Mouse (Mus musculus) layer of hippocampus, postnatal 14 days (tissue): ENCODE results near the gene Mrpl23. TPM values are rescaled to one million over a fixed set of nuclear protein-coding genes. Genes with fewer than 3 reads are reported as not detected.

Experiments
- DNase-seq, 2 experiments: peaks; one replicate each; pipeline ENCODE4 v3.0.0; 2021 to 2022; ENCODE audit warnings: low spot score in 2 of 2, mixed read lengths in 1 of 2
- total RNA-seq, 2 experiments: library from RNA; stranded (reverse); gene quantifications; 2 replicates each; pipeline ENCODE4 v1.2.3; 2021

Mrpl23 gene
- total RNA-seq, 2 experiments from 2014 or later = 4.2 to 5.1 TPM

- DNase-seq = no peak
Measured at GRCm38 (mm10) chr7:142517531-142517930, 15.0 kb upstream of the Mrpl23 start.

DNA sequence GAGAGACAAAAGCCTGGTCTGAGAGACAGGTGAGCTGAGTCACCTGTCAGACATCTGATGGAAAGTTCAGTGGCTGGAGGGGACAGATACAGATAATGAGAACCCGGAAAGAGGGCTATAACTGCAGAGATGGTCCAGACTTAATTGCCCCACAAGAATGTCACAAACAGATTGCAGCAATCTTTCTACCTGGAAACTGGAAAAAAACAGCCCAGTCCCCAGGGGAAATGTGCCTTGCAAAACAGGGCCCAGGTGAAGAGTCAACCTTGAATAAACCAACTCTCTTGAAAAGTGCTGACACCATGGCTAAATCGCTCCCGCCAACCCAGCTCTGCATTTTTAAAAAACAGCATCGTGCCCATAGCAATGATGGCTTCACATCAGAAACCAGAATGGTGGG is 12.2 kb upstream of the Mrpl23 start:
- no peak for DNase-seq

DNA sequence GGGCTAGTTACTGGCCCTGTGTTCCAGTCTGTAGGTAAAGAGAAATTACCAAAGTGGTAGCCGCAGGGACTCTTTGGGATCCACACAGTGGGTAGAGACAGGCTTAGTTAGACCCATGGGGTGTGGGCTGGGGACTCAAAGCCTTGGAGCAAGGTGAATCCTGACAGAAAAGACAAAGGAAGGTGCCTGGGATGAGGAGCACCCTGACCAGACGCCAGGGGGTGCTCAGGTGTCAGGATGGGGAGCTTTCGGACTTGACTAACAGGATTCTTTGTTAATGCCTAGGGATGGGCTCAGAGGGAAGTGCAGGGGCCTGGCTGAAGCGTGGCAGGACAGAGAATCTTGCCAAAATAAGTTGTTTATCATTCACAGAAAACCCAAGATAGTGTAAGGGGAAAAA is 10.1 kb upstream of the Mrpl23 start:
- no peak for DNase-seq

GRCm38 (mm10) chr7:142523200-142523990 is 9.1 kb upstream of the Mrpl23 start:
- no peak for DNase-seq

DNA sequence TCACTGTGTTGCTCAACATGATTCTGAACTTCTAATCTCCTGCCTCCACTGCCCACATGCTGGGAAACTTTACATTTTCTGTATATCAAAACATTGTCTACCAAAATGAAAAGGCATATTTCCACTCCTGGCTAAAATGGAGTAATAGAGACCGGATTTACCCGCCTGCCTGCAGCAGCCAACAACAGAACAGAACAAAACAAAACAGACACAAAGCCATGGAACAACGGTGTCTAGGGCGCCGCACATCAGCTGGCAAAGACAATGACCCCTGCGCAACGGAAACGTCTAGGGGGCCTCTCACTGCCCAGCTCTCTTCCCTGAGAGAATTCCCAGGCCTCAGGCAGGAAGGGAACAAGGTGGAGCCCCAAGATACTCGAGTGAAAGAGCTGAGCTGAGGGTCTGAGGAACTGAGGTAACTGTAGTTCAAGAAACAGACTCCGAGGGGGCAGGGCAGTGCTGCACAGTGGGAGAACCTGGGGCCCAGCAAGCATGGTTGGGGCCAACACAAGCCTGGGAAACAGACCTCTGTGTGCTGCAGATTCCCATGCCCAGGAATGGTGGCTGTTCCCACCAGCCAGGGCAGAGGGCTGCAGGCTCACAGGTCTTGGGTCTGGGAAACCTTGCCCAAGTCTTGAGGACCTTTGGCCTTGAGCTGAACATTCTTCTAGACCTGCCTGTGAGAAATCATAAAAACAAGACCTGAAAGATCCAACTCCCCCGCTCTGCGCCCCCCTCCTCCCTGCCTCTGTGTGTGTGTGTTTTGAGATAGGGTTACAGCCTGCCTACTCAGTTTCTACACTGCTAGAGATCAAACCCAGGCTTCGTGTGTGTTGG is 6.9 kb upstream of the Mrpl23 start:
- DNase-seq = no peak

GRCm38 (mm10) chr7:142529350-142529749 is 3.1 kb upstream of the Mrpl23 start:
- DNase-seq = no peak

- DNase-seq = no peak
Measured at GRCm38 (mm10) chr7:142531973-142532521, 439 bp upstream of the Mrpl23 start.

DNA sequence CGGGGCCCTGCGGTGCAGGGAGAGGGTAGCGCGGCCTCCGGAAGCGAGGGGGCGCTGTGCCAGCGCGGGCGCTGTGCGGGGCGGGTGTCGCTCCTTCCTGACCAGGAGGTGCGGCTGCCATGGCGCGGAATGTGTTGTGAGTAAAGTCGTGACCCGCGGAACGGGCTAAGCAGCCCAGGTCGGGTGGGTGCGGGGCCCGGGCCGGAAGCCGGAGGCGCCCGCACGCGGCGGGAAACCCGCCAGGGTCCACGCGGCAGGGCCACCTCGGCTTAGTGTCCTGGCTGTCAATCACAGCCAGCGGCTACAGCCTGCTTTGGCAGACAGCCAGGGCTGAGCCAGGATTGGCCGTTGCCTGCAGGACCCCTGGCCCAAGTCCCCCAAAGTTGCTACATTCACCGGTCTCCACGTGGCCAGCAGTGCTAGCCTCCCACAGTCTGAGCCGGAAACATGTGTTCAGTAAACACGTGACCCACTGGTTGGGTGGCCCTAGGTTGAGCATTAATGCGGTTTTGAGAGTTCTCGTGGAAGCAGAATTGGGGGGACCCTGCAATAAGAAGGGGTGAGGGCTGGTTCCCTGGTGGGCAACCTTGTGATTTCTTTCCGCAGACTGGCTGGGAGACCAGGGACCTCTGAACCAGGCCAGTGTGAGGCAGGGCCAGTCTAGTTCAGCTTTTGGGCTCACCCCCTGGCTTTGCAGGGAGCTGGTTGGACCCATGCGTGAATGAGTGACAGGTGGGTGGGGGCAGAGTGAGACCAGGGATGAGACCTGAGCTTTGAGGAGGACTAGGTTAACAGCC is 771 bp downstream of the Mrpl23 start:
- DNase-seq = peak; percentile 85 to 87

- DNase-seq = no peak
Measured at GRCm38 (mm10) chr7:142535116-142535515, 2.6 kb downstream of the Mrpl23 start.

DNA sequence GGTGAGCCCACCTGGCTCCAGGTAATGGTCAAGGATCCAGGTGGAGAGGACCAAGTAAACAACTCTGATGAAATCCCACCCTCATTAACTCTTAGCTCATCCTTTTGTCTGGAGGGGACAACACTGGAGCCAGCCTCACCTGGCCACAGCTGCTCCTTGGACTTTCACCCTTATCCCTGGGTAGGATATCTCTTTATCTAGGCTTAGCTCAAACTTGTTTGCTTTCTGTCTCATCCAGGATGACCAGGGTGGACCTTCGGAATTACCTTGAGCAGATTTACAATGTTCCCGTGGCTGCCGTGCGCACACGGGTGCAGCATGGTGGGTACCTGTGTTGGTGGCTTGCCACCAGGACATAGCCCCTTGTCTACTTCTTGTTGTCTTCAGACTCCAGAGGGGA is 3.3 kb downstream of the Mrpl23 start:
- DNase-seq = no peak

GRCm38 (mm10) chr7:142537181-142537580 is 4.7 kb downstream of the Mrpl23 start:
- DNase-seq = no peak

- DNase-seq = peak; percentile 53 to 56
Measured at GRCm38 (mm10) chr7:142537879-142538278, 5.4 kb downstream of the Mrpl23 start.

DNA sequence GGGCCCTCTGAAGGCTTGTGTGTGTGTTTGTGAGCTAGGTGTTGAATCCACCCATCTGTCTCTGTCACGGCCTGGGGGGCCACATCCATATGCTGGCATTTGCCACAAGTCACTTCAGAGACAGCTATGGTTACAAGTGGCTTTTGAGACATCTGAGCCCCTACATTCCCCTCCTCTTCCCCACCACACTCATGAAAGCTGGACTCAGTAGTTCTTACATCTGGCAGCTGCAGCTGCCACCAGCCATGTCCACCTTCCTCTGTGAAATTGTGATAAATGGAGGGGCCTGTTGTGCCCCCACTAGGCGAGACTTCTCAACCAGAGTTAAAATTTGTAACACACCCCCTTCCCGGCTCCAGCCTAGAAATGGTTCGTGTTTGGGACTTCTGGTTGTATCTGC is 5.8 kb downstream of the Mrpl23 start:
- no peak for DNase-seq

DNA sequence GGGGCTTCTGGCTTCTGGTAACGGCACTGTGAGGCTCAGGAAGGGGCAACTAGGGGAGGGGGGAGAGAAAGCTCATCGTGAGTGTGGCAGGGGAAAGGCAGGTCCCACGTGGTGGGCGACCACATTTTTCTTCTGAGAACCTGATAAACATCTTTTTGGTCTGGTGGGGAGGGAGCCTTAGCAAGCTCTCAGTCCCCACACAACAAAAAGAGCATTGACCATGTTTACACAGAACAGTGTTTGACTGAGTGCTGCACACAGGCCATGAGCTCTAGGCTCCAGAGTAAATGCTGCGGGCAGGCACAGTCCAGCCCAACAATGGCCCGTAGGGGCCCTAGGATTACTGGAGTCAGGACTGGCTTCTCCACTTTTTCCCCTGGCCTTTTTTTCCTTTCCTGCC is 6.3 kb downstream of the Mrpl23 start:
- DNase-seq = no peak

DNA sequence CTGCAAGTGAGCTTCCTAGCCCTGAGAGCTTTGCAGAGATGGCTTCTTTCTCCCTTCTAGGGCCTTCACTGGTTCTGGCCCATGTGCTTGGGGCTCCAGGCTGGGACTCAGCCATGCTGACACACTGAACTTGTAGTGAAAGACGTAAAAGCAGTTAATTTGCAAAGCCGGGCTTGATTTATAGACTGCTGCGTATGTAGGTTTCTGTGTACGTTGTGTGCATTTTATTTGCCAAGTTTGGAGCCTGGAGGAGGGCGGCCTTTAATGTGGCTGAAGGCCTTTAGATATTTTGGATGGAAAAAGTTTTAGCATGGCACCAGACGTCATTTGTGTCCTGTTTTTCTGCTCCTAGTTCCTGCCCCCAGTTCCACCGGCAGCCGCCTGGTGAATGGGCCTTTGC is 7.3 kb downstream of the Mrpl23 start:
- no peak for DNase-seq

DNA sequence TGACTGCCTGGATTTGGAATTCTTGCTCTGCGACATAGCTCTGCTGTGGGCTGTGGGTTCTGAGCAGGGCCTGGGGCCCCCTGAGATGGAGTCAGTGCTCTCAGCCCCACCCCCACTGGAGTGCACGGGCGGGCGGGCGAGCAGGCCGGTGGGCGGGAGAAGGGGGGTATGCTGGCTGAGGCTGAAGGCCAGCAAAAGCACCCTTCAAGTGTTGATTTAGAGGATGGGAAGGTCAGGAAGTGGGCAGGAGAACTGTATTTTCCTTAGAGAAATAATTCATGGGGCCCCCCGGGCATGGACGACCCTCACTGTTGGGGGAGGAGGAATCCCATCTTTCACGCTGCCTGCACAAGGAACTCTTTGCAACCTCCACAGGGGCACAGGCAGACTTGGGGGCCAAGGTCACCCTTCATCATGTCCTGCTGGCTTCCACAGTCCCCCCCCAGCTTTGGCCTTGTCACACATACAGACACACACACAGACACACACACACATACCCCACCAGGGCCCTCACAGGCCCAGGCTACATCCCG is 10.4 kb downstream of the Mrpl23 start:
- no peak for DNase-seq

DNA sequence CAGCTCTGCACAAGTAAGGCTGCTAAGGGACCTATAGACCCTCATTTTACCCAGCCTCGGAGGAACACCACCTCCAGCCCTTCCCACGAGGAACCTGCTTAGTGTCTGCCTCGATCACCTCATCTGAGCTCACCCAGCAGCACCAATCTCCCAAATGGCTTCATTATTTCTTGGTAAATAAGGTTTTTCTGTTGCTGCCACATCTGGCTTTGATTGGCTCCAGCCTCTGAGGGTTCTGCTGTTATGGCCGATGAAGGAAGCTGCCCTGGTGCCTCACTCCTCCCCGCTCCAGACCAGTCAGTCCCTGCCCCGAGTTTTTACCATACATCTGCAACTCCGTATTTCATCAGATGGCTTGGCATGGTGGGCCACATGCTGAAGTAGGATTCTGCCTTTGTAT is 13.5 kb downstream of the Mrpl23 start:
- DNase-seq = no peak

- no peak for DNase-seq
Measured at GRCm38 (mm10) chr7:142547874-142548273, 15.4 kb downstream of the Mrpl23 start.

GRCm38 (mm10) chr7:142548706-142549105 is 16.2 kb downstream of the Mrpl23 start:
- no peak for DNase-seq

- peak in 1 of 2 experiments; percentile 37 for DNase-seq
Measured at GRCm38 (mm10) chr7:142549941-142550763, 17.7 kb downstream of the Mrpl23 start.
